Mouse (Mus musculus) kidney, embryonic 15.5 days (tissue): ENCODE data around the gene Npr2. TPM values are rescaled to one million over a fixed set of nuclear protein-coding genes. Genes with fewer than 3 reads are reported as not detected.

Source experiments
- ATAC-seq: fragments of 200-750 bp; cut with Nextera tagmentation; replicated peaks from 2 replicates; pipeline ENCODE4 v1.8.0; 2017; ENCODE audit warnings: moderate TSS enrichment; ENCODE audit not compliant: low FRiP score
- H3K27ac ChIP-seq: fragments of 300-500 bp; sonication (generic); 2 replicates; pipeline ENCODE4 v1.5.1; 2015; ENCODE audit warnings: mild to moderate bottlenecking, inconsistent platforms
- H3K27me3 ChIP-seq: fragments of 300-500 bp; sonication (generic); 2 replicates; pipeline ENCODE4 v1.6.1; 2015; ENCODE audit warnings: inconsistent platforms
- H3K36me3 ChIP-seq: fragments of 300-500 bp; sonication (generic); 2 replicates; pipeline ENCODE4 v1.6.1; 2015; ENCODE audit warnings: inconsistent platforms
- H3K4me1 ChIP-seq: fragments of 300-500 bp; sonication (generic); 2 replicates; pipeline ENCODE4 v1.6.1; 2015; ENCODE audit warnings: inconsistent platforms
- H3K4me2 ChIP-seq: fragments of 300-500 bp; sonication (generic); 2 replicates; pipeline ENCODE4 v1.6.1; 2015; ENCODE audit warnings: moderate library complexity, mild to moderate bottlenecking, inconsistent platforms
- H3K4me3 ChIP-seq: fragments of 300-500 bp; sonication (generic); replicated peaks from 2 replicates; pipeline ENCODE4 v1.5.1; 2015; ENCODE audit warnings: mild to moderate bottlenecking, inconsistent platforms
- H3K9ac ChIP-seq: fragments of 300-500 bp; sonication (generic); 2 replicates; pipeline ENCODE4 v1.6.1; 2015; ENCODE audit warnings: mild to moderate bottlenecking, inconsistent platforms
- H3K9me3 ChIP-seq: fragments of 300-500 bp; sonication (generic); replicated peaks from 2 replicates; pipeline ENCODE4 v1.6.1; 2016; ENCODE audit warnings: inconsistent platforms
- WGBS: fragments of 180-500 bp; shearing (Covaris S2); methylation state at CpG from one replicate; pipeline ENCODE4 v1.1.7; 2015; ENCODE audit warnings: mixed read lengths; 5-methylcytosine and 5-hydroxymethylcytosine counted together
- polyA plus RNA-seq: library from polyadenylated mRNA; unstranded; fragments of >200 nt; fragmentation: Nextera tagmentation; extraction: Ambion mirVana; gene quantifications from 2 replicates; pipeline ENCODE4 v1.2.1, GENCODE M21; 2015

The Npr2 gene
- polyA plus RNA-seq, 1 experiment from 2014 or later: 10.2 TPM

DNA sequence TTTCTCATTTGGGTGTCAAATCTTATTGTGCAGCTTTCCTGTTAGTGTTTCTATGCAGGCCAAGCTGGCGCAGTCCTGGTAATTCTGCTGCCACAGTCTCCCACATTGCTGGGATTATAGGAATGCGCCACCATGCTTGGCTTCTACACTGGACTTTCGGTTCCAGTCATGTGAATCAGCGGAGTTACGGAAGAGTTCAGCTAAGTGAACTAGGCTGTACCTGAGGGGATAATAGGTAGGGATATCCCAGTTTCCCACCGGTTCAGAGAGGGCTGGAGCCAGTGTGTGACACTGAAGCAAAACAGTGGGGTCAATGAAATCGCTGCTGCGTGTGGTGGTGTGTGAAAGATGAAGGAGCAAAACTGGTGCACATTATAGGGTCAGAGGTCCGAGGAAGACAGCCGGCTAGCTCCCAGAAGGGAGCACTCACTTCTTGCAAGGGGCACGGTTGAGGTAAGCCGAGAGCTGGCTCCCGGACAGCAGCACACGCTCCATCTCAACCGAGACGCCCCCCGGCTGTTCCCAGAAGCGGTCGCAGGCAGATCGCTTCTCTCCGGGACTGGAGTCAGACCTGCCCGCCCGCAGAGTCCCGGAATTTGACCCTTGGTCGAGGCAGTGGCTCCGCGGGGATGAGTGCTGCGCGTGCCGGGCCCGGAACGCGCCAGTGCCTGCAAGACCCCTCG lies 24.1 kb downstream of the Npr2 start:
- WGBS: 5% methylated on average over 34 of the region's 34 CpGs
- peaks cover under 1% of the 10 kb centered on the region; the same call in 1 of the 2 replicates for H3K36me3 ChIP-seq
- peak overlapping the region; percentile 87 for H3K9ac ChIP-seq
- peak overlapping the region; percentile 96 for H3K27ac ChIP-seq
- H3K9me3 ChIP-seq: no peaks in the 10 kb centered on the region
- peak overlapping the region; percentile 77 for H3K4me3 ChIP-seq
- ATAC-seq: peak; percentile 47
- H3K4me2 ChIP-seq: peak overlapping the region; percentile 73
- peaks cover 23% of the 10 kb centered on the region for H3K4me1 ChIP-seq
- H3K27me3 ChIP-seq: peaks cover 10% of the 10 kb centered on the region; the same call in 1 of the 2 replicates

DNA sequence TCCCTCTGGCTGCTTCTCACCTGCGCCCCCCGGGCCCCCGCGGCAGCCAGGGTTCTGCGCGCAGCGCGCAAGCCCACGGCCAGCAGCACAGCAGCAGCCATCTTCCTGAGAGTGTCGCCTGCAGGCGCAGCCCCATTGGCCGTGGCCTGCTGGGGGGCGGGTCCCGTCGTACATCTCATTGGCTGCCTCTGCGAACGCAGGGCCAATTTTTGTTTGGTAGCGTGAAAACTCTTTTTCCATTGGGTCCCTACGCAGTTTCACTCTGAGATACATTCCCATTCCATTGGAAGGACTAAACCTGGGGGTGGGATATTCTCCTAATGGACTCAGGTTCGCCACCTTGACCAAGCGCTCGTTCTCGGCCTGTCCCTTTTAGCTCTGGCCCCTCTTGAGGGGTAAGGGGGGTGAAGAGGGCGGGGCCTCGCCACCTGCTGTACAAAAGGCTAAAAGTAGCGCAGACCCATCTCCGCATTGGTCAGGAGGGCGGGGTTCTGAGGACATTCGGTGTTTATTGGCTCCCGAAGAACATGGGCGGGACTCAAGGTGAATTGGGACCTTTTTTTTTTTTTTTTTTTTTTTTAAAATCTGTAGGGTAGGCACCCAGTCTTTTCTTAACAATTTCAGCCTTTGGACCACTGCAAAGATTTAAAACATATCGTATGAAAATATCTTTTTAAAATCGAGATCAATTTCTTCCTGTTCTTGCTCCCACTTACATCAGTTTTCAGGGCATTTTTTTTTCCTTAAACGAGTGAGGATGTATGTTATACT lies 24.8 kb downstream of the Npr2 start, which contains the start of gene Hint2:
Gene Hint2 (minus strand): TSS at position 128 of the 771 bp plus-strand sequence.
- peak; percentile 97 for ATAC-seq
- Histone ChIP-seq H3K4me2 (peak within 1 kb of the TSS; percentile 73), H3K9ac (peak within 1 kb of the TSS; percentile 87), H3K4me3 (peak within 1 kb of the TSS; percentile 77), H3K9me3 (no peaks in the 10 kb centered on the region), H3K36me3 (no peaks in the 10 kb centered on the region), H3K4me1 (peaks cover 23% of the 10 kb centered on the region), H3K27ac (peak within 1 kb of the TSS; percentile 96), H3K27me3 (peaks cover 17% of the 10 kb centered on the region)
- 2% methylated on average over 34 of the region's 34 CpGs for WGBS

DNA sequence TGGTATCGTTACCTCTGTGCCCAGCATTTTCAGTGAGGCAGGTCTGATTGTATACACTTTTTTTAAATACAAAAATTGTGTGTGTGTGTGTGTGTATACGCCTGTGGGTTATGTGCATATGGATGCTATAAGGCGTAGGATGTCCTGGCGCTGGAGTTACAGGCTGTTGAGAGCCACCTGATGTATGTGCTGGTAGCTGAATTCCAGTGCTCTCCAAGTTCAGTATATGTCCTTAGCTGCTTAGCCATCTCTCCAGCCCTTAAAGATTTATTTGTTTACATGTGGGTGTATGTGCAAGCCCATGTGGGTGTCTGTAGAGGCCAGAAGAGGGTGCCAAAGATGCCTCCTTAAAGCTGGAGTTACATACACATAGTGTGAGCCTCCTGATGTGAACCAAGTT lies 25.4 kb downstream of the Npr2 start:
- WGBS: 59% methylated on average over 4 of the region's 4 CpGs

DNA sequence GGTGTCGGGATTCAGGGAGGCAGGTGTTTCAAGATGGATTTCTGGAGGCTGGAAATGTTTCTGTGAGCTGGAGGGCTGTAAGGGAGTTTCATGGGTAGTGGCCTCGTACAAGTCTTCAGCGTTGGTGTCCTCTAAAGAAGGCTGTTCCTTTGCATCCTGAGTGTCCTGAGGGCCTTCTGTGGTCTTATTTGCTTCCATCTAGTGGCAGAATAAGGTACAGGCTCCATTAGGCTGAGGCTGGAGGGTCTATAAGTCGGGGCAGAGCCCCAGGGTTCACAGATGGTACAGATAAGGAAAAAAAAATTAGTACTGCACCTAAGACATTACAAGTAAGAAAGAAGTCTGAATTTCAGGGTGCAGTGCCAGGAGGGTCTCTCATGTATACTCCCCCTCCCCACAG lies 34.7 kb downstream of the Npr2 start:
- H3K27me3 ChIP-seq: peaks cover 50% of the 10 kb centered on the region
- H3K36me3 ChIP-seq: no peaks in the 10 kb centered on the region
- H3K9ac ChIP-seq: no peak overlapping the region
- no peaks in the 10 kb centered on the region for H3K9me3 ChIP-seq
- peaks cover 17% of the 10 kb centered on the region for H3K4me1 ChIP-seq
- no peak for ATAC-seq
- 24% methylated on average over 4 of the region's 4 CpGs for WGBS
- H3K4me2 ChIP-seq: no peak overlapping the region
- no peak overlapping the region for H3K4me3 ChIP-seq
- H3K27ac ChIP-seq: no peak overlapping the region

More for the DNA sequence above, 25.4 kb downstream of the Npr2 start:
- ATAC-seq: no peak
- Histone ChIP-seq H3K27me3 (peaks cover 23% of the 10 kb centered on the region), H3K4me2 (peak overlapping the region; percentile 73), H3K9me3 (no peaks in the 10 kb centered on the region), H3K4me1 (peaks cover 23% of the 10 kb centered on the region), H3K36me3 (no peaks in the 10 kb centered on the region), H3K27ac (no peak overlapping the region), H3K4me3 (peak overlapping the region; percentile 77), H3K9ac (no peak overlapping the region)

DNA sequence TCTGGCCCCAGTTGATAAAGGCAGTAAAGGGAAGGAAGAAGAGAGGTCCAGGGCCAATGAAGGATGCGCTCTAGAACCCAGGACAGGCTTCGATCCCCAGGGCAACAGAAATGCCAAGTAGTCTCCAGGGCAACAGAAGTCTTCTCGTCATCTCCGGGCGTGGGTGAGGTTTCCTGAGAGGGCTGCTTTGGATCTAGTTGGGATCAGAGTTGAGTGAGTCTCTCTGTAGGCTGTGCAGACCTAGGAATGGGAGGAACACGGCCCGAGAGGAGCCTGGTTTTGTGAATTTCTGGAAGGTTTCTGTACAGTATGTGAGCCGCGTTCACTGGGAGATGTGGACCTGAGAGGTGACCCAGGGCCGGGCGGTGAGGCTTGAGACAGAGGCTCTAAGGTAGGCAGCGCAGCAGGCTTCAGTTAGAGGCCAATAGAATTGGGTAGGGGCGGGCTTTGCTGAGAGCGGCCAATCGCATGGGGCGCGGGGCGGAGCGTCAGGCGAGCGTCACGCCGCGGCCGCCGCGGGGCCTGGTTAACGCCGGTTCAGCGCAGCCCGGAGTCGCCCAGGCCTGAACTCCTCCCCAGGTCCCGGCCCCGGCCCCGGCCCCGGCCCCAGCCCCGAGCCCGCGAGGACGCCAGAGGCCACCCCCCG lies 37.2 kb downstream of the Npr2 start, which contains the start of the genes Tmem8b and Fam221b:
Gene Tmem8b (plus strand): TSS at position 190 of the 646 bp plus-strand sequence.
Gene Fam221b (minus strand): TSS at position 364 of the 646 bp plus-strand sequence.
- Histone ChIP-seq H3K36me3 (no peaks in the 10 kb centered on the region), H3K4me3 (peak within 1 kb of the TSS; percentile 75), H3K27ac (peak within 1 kb of the TSS; percentile 68), H3K9me3 (no peaks in the 10 kb centered on the region), H3K27me3 (peaks cover 27% of the 10 kb centered on the region), H3K4me2 (peak within 1 kb of the TSS; percentile 82), H3K4me1 (peaks cover 21% of the 10 kb centered on the region), H3K9ac (peak within 1 kb of the TSS; percentile 78)
- WGBS: 2% methylated on average over 38 of the region's 41 CpGs
- peak; percentile 94 for ATAC-seq

- Histone ChIP-seq H3K4me2 (peak overlapping the region; percentile 82), H3K9ac (peak overlapping the region; percentile 78), H3K9me3 (no peaks in the 10 kb centered on the region), H3K4me3 (peak overlapping the region; percentile 75), H3K36me3 (0 out of 2 replicates have a peak, but pooled peaks cover 4% of the 10 kb centered on the region), H3K27me3 (peaks cover 25% of the 10 kb centered on the region), H3K27ac (peak overlapping the region; percentile 68), H3K4me1 (peaks cover 21% of the 10 kb centered on the region)
- under 1% methylated on average over 22 of the region's 25 CpGs for WGBS
- ATAC-seq: peak; percentile 89
Observed at GRCm38 (mm10) chr4:43669428-43669794, 37.7 kb downstream of the Npr2 start.

- H3K36me3 ChIP-seq: 0 out of 2 replicates have a peak, but pooled peaks cover 12% of the 10 kb centered on the region
- H3K4me2 ChIP-seq: no peak overlapping the region
- H3K4me1 ChIP-seq: peaks cover 21% of the 10 kb centered on the region
- ATAC-seq: no peak
- H3K27me3 ChIP-seq: peaks cover 8% of the 10 kb centered on the region; the same call in 1 of the 2 replicates
- no peak overlapping the region for H3K4me3 ChIP-seq
- WGBS: 11% methylated on average over 2 of the region's 2 CpGs
- H3K9ac ChIP-seq: no peak overlapping the region
- no peak overlapping the region for H3K27ac ChIP-seq
- H3K9me3 ChIP-seq: no peaks in the 10 kb centered on the region
Observed at GRCm38 (mm10) chr4:43672070-43672469, 40.3 kb downstream of the Npr2 start.

DNA sequence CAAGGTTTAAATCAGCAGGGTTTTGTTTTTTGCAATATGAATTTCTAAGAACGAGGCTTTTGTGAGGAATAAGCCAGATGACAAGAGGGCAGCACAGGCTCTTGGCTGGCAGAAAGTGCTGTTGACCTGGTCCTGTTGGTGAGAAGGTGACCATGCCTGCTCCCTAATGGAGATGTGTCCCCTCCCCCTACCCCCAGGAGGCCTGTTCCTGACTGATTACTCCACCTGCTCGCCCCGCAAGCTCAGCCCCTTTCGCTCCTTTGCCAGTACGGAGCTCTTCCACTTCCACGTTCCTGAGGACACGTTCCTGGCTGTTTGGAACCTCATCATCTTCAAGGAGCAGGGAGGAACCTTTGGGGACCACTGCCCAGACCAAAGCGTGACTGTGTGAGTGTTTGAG lies 42.0 kb downstream of the Npr2 start:
- H3K4me1 ChIP-seq: peaks cover 17% of the 10 kb centered on the region
- no peaks in the 10 kb centered on the region for H3K27me3 ChIP-seq
- 82% methylated on average over 8 of the region's 8 CpGs for WGBS
- no peaks in the 10 kb centered on the region for H3K9me3 ChIP-seq
- no peak overlapping the region for H3K9ac ChIP-seq
- no peak overlapping the region for H3K4me3 ChIP-seq
- H3K27ac ChIP-seq: no peak overlapping the region
- ATAC-seq: no peak
- H3K36me3 ChIP-seq: 0 out of 2 replicates have a peak, but pooled peaks cover 12% of the 10 kb centered on the region
- no peak overlapping the region for H3K4me2 ChIP-seq

DNA sequence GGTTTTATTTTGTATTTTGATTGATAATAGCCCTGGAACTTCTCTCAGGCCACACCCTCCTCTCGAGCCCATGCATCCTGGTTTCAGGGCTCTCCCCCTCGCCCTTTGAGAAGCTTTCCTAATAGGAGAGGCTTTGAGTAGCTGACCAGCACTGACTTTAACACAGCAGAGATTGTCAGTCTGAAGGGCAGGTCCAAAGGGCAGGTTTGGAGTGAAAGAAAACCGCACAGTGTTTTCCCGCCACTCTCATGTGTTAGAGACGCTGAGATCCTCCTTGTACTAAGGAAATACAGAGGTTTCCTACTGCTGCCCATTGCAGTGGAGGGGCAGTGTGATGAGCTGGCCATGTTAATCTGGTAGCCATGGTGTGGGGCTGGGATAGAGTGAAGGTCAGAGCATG lies 43.2 kb downstream of the Npr2 start:
- no peak for ATAC-seq
- H3K36me3 ChIP-seq: 0 out of 2 replicates have a peak, but pooled peaks cover 12% of the 10 kb centered on the region
- H3K4me1 ChIP-seq: peaks cover 9% of the 10 kb centered on the region
- H3K4me3 ChIP-seq: no peak overlapping the region
- H3K27me3 ChIP-seq: no peaks in the 10 kb centered on the region
- H3K27ac ChIP-seq: no peak overlapping the region
- H3K4me2 ChIP-seq: no peak overlapping the region
- no peak overlapping the region for H3K9ac ChIP-seq
- H3K9me3 ChIP-seq: no peaks in the 10 kb centered on the region
- 69% methylated on average over 5 of the region's 5 CpGs for WGBS

GRCm38 (mm10) chr4:43675608-43676007 lies 43.9 kb downstream of the Npr2 start:
- Histone ChIP-seq H3K4me2 (no peak overlapping the region), H3K27ac (no peak overlapping the region), H3K9ac (no peak overlapping the region), H3K4me1 (0 out of 2 replicates have a peak, but pooled peaks cover 4% of the 10 kb centered on the region), H3K4me3 (no peak overlapping the region), H3K9me3 (no peaks in the 10 kb centered on the region), H3K36me3 (0 out of 2 replicates have a peak, but pooled peaks cover 12% of the 10 kb centered on the region), H3K27me3 (no peaks in the 10 kb centered on the region)
- 82% methylated on average over 4 of the region's 4 CpGs for WGBS
- no peak for ATAC-seq

DNA sequence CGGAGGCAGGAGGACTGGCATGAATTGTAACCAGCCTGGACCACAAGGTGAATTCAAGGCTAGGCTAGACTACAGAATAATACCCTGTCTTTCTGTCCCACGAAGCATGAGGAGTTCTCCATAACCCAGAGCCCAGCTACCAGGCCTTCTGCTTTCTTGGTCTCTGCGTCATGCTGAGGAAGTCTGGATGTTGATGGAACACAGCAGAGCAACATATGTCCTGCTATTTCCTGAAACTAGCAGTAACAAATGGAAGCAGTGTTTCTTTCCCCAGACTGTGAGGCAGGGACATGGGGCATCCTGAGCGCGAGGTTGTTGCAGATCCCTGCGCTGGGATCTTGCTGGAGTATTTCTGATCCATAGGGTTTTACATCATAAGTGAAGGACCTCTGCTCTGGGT lies 46.8 kb downstream of the Npr2 start:
- Histone ChIP-seq H3K36me3 (peaks cover 25% of the 10 kb centered on the region; the same call in 1 of the 2 replicates), H3K4me3 (no peak overlapping the region), H3K27ac (no peak overlapping the region), H3K27me3 (no peaks in the 10 kb centered on the region), H3K4me1 (no peaks in the 10 kb centered on the region), H3K9ac (no peak overlapping the region), H3K9me3 (no peaks in the 10 kb centered on the region), H3K4me2 (no peak overlapping the region)
- WGBS: 91% methylated on average over 6 of the region's 6 CpGs
- ATAC-seq: no peak
